Mouse (Mus musculus): ENCODE results near the gene Tlcd2. TPM values are rescaled to one million over a fixed set of nuclear protein-coding genes. Genes with fewer than 3 reads are reported as not detected.
A peak's percentile ranks its signal among the peaks of the same experiment; 100 is the strongest.

The Tlcd2 gene
- total and polyA plus RNA-seq, 3 experiments: 0.40 to 0.81 TPM; not detected in 1

DNA sequence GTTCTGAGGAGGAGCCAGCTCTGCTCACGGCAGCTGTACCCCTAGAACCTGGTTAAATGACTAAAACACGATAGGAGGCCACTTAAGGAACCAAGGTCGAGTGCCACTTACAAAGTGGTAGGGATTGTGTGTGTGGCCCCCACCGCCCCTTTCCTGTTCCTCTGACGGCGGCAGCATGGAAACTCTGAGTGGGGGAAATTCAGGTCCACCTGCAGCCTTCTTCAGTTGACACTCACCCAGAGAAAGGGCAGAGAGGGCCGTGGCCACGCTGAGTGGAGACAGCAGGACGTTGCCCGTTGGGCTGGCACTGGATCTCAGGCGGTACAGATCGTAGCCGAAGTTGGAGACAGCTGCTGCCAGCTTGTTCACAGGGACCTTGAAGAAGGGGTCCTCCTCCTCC lies 45.5 kb upstream of the Tlcd2 start:
- Histone ChIP-seq H3K27me3 (replicated peaks) (no peaks in the 10 kb centered on the region), H3K4me1 (ENCODE audit: control insufficient read depth in 1 of 2, insufficient read depth in 2 of 2) (peaks cover 39 to 81% of the 10 kb centered on the region in 2 experiments), H3K4me3 (replicated peaks in 1 of 3; ENCODE audit: low read depth in 2 of 3, low read length in 2 of 3, poor library complexity in 1 of 3) (peak overlapping the region; percentile 36 to 70 (median 57)), H3K27ac (ENCODE audit: insufficient read depth, low read depth) (peak overlapping the region; percentile 8), H3K4me2 (ENCODE audit: insufficient read depth, low read depth, poor library complexity, severe bottlenecking) (peak overlapping the region; percentile 10), H3K9me3 (replicated peaks; ENCODE audit: low read length) (no peaks in the 10 kb centered on the region), H3K9ac (ENCODE audit: insufficient read depth, low read depth) (peak overlapping the region; percentile 11), H3K79me2 (replicated peaks; ENCODE audit: control insufficient read depth, extremely low read depth, insufficient read depth, poor library complexity, severe bottlenecking) (no peaks in the 10 kb centered on the region), H3K36me3 (replicated peaks in 1 of 2; ENCODE audit: control insufficient read depth in 1 of 2, insufficient read depth in 1 of 2, low read length in 1 of 2) (peaks cover 0 to 17% of the 10 kb centered on the region in 2 experiments)
- in situ Hi-C loops (cut with MboI; ENCODE audit: low pct_ligation_motif_present, low pct_unique_long_range_greater_than_20kb, low sequenced_read_pairs) (no loop called here), dilution Hi-C loops (cut with MboI; ENCODE audit: extremely low pct_ligation_motif_present, extremely low pct_unique_long_range_greater_than_20kb, low sequenced_read_pairs) (no loop called here)
- DNase-seq (ENCODE audit: extremely low read depth): peak; percentile 67
- TF ChIP-seq USF2 (conservative IDR thresholded peaks at IDR 0.05; ENCODE audit: low read depth, low read length) (no peak), HCFC1 (IDR thresholded peaks at IDR 0.05; ENCODE audit: low read depth, low read length) (peak; percentile 49), MAZ (IDR thresholded peaks at IDR 0.05; ENCODE audit: low read depth, low read length) (peak; percentile 92), TCF12 (IDR thresholded peaks at IDR 0.05; ENCODE audit: low read depth, low read length) (peak; percentile 75), UBTF (IDR thresholded peaks at IDR 0.05; ENCODE audit: low read depth, low read length) (no peak), ELF1 (IDR thresholded peaks at IDR 0.05; ENCODE audit: low read depth, low read length) (peak; percentile 32; the same call in 1 of the 2 replicates), JUN (IDR thresholded peaks at IDR 0.05; ENCODE audit: insufficient read depth, low read depth, low read length) (peak; percentile 46; the same call in 1 of the 2 replicates), ETS1 (conservative IDR thresholded peaks at IDR 0.05; ENCODE audit: low read depth, low read length) (peak; percentile 68), JUND (conservative IDR thresholded peaks at IDR 0.05; ENCODE audit: low read depth, low read length) (no peak; the same call in 1 of the 2 replicates), ZNF384 (IDR thresholded peaks at IDR 0.05; ENCODE audit: low read depth, low read length) (no peak), IRF4 (IDR thresholded peaks at IDR 0.05; ENCODE audit: low read depth, low read length) (peak; percentile 55; the same call in 1 of the 2 replicates), MAX (IDR thresholded peaks at IDR 0.05; ENCODE audit: low read length) (peak; percentile 15; the same call in 1 of the 2 replicates), NELFE (IDR thresholded peaks at IDR 0.05; ENCODE audit: low read depth, low read length) (no peak; the same call in 1 of the 2 replicates), SIN3A (IDR thresholded peaks at IDR 0.05; ENCODE audit: low read length) (peak; percentile 56; the same call in 1 of the 2 replicates), MEF2A (IDR thresholded peaks at IDR 0.05; ENCODE audit: borderline replicate concordance, low read depth, low read length) (0 out of 2 replicates have a peak, but pooled peaks have one; percentile 20), MXI1 (IDR thresholded peaks at IDR 0.05; ENCODE audit: low read depth, low read length) (0 out of 2 replicates have a peak, but pooled peaks have one; percentile 33), POLR2A (IDR thresholded peaks at IDR 0.05; ENCODE audit: low read depth, low read length) (peak; percentile 64; the same call in 1 of the 2 replicates), EP300 (IDR thresholded peaks at IDR 0.05; ENCODE audit: low read length) (peak; percentile 68)

DNA sequence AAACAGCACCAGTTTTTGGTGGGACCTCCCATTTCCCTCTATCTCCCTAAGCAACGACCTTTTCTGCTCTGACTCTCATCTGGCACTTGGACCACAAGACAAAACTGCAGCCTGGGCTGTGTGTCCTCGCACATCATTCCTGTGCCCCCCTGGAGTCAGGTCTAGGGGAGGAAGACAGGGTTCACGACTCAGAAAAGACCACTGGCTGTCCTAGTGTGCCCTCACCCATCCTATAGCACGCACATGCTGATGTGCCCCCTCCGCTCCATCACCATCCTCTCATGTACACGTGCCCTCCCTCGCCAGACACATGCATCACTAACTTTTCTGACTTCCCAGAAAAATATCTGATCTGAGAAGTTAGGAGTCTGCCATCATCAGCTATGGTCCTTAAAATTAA lies 41.5 kb upstream of the Tlcd2 start:
- H3K27me3 ChIP-seq (replicated peaks): no peaks in the 10 kb centered on the region
- dilution Hi-C loops (cut with MboI; ENCODE audit: extremely low pct_ligation_motif_present, extremely low pct_unique_long_range_greater_than_20kb, low sequenced_read_pairs) (no loop called here), in situ Hi-C loops (cut with MboI; ENCODE audit: low pct_ligation_motif_present, low pct_unique_long_range_greater_than_20kb, low sequenced_read_pairs) (no loop called here)
- H3K36me3 ChIP-seq (replicated peaks in 1 of 2; ENCODE audit: control insufficient read depth in 1 of 2, insufficient read depth in 1 of 2, low read length in 1 of 2): peaks cover 0 to 14% of the 10 kb centered on the region in 2 experiments
- H3K79me2 ChIP-seq (replicated peaks; ENCODE audit: control insufficient read depth, extremely low read depth, insufficient read depth, poor library complexity, severe bottlenecking): no peaks in the 10 kb centered on the region
- DNase-seq (ENCODE audit: extremely low read depth): no peak
- no peak overlapping the region for H3K4me3 ChIP-seq (replicated peaks in 1 of 3; ENCODE audit: low read depth in 2 of 3, low read length in 2 of 3, poor library complexity in 1 of 3)
- H3K4me1 ChIP-seq (ENCODE audit: control insufficient read depth in 1 of 2, insufficient read depth in 2 of 2): peaks cover 20 to 45% of the 10 kb centered on the region in 2 experiments
- H3K9ac ChIP-seq (ENCODE audit: insufficient read depth, low read depth): no peak overlapping the region
- H3K27ac ChIP-seq (ENCODE audit: insufficient read depth, low read depth): no peak overlapping the region
- TF ChIP-seq IRF4 (IDR thresholded peaks at IDR 0.05; ENCODE audit: low read depth, low read length) (no peak), GABPA (IDR thresholded peaks at IDR 0.05; ENCODE audit: insufficient replicate concordance, low read depth, low read length) (no peak), ETS1 (conservative IDR thresholded peaks at IDR 0.05; ENCODE audit: low read depth, low read length) (no peak), RCOR1 (conservative IDR thresholded peaks at IDR 0.05; ENCODE audit: low read depth, low read length) (no peak), PAX5 (IDR thresholded peaks at IDR 0.05; ENCODE audit: low read length) (no peak), HCFC1 (IDR thresholded peaks at IDR 0.05; ENCODE audit: low read depth, low read length) (no peak), SIN3A (IDR thresholded peaks at IDR 0.05; ENCODE audit: low read length) (no peak), USF1 (IDR thresholded peaks at IDR 0.05; ENCODE audit: low read depth, low read length) (no peak), EP300 (IDR thresholded peaks at IDR 0.05; ENCODE audit: low read length) (no peak), JUN (IDR thresholded peaks at IDR 0.05; ENCODE audit: insufficient read depth, low read depth, low read length) (no peak), ZKSCAN1 (IDR thresholded peaks at IDR 0.05; ENCODE audit: borderline replicate concordance, low read depth, low read length) (no peak)
- no peak overlapping the region for H3K4me2 ChIP-seq (ENCODE audit: insufficient read depth, low read depth, poor library complexity, severe bottlenecking)
- no peaks in the 10 kb centered on the region for H3K9me3 ChIP-seq (replicated peaks; ENCODE audit: low read length)
